Mouse (Mus musculus) layer of hippocampus, adult 2 months (tissue): ENCODE measurements around the gene Haspin. TPM values are rescaled to one million over a fixed set of nuclear protein-coding genes. Genes with fewer than 3 reads are reported as not detected.

Experiments
- DNase-seq, 2 experiments: peaks; one replicate each; pipeline ENCODE4 v3.0.0; 2022; ENCODE audit warnings: low spot score in 2 of 2
- H3K27ac ChIP-seq: fragments of 200-600 bp; 2 replicates; pipeline ENCODE4 v1.8.1; 2022
- H3K4me3 ChIP-seq: fragments of 200-600 bp; 2 replicates; pipeline ENCODE4 v1.8.1; 2022; ENCODE audit warnings: mild to moderate bottlenecking
- CTCF ChIP-seq: fragments of 200-600 bp; conservative IDR thresholded peaks from 2 replicates; pipeline ENCODE4 v1.8.1; 2022; ENCODE audit warnings: antibody characterized with exemption, mild to moderate bottlenecking, moderate library complexity
- total RNA-seq, 2 experiments: library from RNA; stranded (reverse); gene quantifications; 2 replicates each; pipeline ENCODE4 v1.2.3; 2021

Gene Haspin
- total RNA-seq, 2 experiments from 2014 or later, result 0.33 to 0.44 TPM

DNA sequence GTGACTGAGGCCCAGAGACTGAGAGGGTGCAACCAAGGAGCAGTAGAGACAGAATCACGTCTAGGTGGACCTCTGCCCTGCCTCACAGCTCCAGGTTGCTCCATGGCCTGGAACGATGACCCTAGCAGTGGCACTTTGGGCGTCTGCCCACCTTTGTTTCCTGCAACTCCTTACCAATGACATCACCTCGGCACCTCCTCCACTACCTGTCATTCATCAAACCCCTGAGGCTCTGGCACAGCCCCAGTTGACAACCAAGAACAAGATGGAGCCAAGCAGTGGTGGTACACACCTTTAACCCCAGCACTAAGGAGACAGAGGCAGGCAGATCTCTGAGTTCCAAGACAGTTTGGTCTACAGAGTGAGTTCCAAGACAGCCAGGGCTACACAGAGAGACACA, 46.0 kb downstream of the Haspin start:
- Histone ChIP-seq H3K27ac (no peak overlapping the region), H3K4me3 (no peak overlapping the region)
- no peak for TF ChIP-seq CTCF
- DNase-seq, result no peak

DNA sequence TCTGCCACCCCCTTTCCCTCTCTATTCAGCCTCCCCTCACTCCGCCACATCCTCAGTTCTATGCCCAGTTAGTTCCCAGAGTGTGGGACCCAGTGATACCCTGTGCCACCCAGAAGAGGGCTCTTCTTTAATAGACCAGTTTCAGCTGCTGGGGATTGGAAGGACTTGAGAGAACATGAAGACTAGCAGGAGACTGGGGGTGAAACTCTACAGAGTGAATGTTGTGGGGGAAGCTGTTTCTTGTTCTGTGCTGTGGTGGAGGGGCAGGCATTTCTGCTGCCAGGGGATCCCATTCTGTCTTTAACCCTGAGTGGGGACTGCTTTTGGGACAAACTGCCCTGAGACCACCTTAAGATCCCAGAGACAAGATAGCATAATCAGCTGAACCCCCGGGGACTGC, 47.3 kb downstream of the Haspin start:
- DNase-seq, result no peak
- Histone ChIP-seq H3K27ac (no peak overlapping the region), H3K4me3 (no peak overlapping the region)
- TF ChIP-seq CTCF, result no peak

- no peak within 1 kb of the TSS for H3K4me3 ChIP-seq
- no peak within 1 kb of the TSS for H3K27ac ChIP-seq
- DNase-seq, result no peak
- TF ChIP-seq CTCF, result no peak
These were observed 47.8 kb downstream of the Haspin start, which contains the start of gene Itgae for GRCm38 (mm10) chr11:73090283-73090682. Itgae (plus strand) TSS chr11:73090583.

DNA sequence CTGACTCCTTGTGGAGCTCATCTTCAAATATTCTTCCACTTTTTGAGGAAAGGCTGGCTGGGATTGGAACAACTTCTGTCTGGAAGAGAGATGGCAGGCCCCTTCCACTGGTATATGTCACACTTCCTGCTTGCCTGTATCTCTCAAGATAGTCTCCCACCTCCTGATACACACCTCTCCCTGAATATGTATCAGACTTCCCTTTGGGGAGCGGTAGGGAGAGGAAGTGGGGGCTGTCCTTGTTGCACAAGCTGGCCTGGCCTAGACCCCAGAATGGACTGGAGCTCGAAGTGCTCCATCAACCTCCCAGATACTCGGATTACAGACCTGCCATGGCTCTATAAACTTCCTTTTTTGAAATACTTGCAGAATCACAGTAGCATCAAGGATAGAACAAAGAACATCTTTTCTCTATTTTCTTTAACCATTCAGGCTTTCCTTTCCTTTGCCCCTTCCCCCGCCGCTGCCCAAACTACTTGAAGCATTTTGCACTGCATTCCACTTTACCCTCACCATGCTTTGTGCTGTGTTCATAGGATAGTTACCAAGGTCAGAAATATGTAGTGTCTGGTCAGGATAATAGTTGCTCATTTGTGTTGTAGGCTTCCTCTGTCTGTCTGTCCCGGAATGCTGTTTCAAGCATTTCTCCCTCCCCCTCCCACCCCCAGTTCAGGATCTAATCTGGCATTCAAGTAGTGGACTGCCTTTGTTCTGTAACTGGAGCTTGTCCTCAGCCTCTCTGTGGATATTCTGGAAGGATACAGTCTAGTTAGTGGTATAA, 50.2 kb downstream of the Haspin start:
- peak overlapping the region; percentile 72; the same call in 1 of the 2 replicates for H3K27ac ChIP-seq
- TF ChIP-seq CTCF, result no peak
- no peak for DNase-seq
- H3K4me3 ChIP-seq, result no peak overlapping the region

Other genes starting within 250 kb of the Haspin start
- gene Atp2a3, start 177.1 kb downstream of the Haspin start, total RNA-seq, result 1 to 10 TPM; 5.4 to 6.2 TPM
- gene P2rx1, start 139.2 kb downstream of the Haspin start, total RNA-seq, result under 1 TPM; 0.15 to 0.44 TPM
- gene Camkk1, start 119.3 kb downstream of the Haspin start, total RNA-seq, result 100 to 1,000 TPM; 173 to 177 TPM
- 10 to 100 TPM; 10.6 to 11.8 TPM for gene Ncbp3, start 90.5 kb downstream of the Haspin start, total RNA-seq
- under 1 TPM; 0.15 to 0.20 TPM for gene Itgae, start 47.7 kb downstream of the Haspin start, total RNA-seq
- 1 to 10 TPM; 2.0 to 3.1 TPM for gene P2rx5, start 22.1 kb upstream of the Haspin start, total RNA-seq
- gene Emc6, start 38.7 kb upstream of the Haspin start, total RNA-seq, result 10 to 100 TPM; 44.6 to 47.5 TPM
- gene Tax1bp3, start 38.8 kb upstream of the Haspin start, total RNA-seq, result 1 to 10 TPM; 9.2 TPM
- 10 to 100 TPM; 20.1 to 23.2 TPM for gene Ctns, start 60.7 kb upstream of the Haspin start, total RNA-seq
- gene Shpk, start 61.2 kb upstream of the Haspin start, total RNA-seq, result 1 to 10 TPM; 3.1 to 3.2 TPM
- not detected for gene Trpv1, start 96.0 kb upstream of the Haspin start, total RNA-seq
- under 1 TPM; 0.54 to 0.59 TPM for gene Trpv3, start 129.1 kb upstream of the Haspin start, total RNA-seq
- gene Aspa, start 191.3 kb upstream of the Haspin start, total RNA-seq, result 10 to 100 TPM; 10.8 to 12.6 TPM
- gene Gm49340, start 191.4 kb upstream of the Haspin start, total RNA-seq, result not detected
- gene Spata22, start 191.4 kb upstream of the Haspin start, total RNA-seq, result not detected
- not detected for gene Olfr20, start 212.5 kb upstream of the Haspin start, total RNA-seq
- not detected for gene Olfr376, start 233.0 kb upstream of the Haspin start, total RNA-seq